Comparison of ENCODE assay signal across 24 mouse cellular contexts in the genomic region with DNA sequence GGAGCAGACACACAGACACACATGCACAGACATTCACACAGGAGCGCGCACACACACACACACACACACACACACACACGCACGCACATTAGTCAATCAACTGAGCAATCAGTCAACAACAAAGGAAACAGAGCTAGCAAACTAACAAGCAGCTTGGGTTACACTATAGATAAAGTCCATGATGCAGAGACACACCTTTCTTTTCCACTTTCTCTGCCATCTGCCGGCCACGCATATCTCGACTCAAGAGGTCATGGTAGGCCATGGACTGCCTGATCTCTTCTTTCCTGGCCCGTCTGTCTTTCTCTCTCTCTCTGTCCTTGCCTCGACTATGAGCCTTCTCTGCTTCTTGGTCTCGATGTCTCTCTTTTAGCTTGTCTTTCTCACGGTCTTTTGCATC. TPM values are rescaled to one million over a fixed set of nuclear protein-coding genes. Genes with fewer than 3 reads are reported as not detected.
"Had no signal": no experiment of that assay in that cellular context is flagged by ENCODE, and none has a peak within 500 bp of the region (broad histone marks: within the 10 kb centered on the region; RNA-seq: fewer than 3 reads in every experiment).

No protein-coding gene starts in this region.

- H3K9me3 ChIP-seq: limb, embryonic 15.5 days; megakaryocyte, embryonic 14.5 days; midbrain, embryonic 12.5 days; neural tube, embryonic 13.5 days; stomach, embryonic 15.5 days had no signal

- H3K9ac ChIP-seq: limb, embryonic 15.5 days; lung, embryonic 14.5 days; midbrain, embryonic 12.5 days; neural tube, embryonic 13.5 days; stomach, embryonic 15.5 days had no signal

- H3K4me2 ChIP-seq: limb, embryonic 15.5 days; lung, embryonic 14.5 days; midbrain, embryonic 12.5 days; neural tube, embryonic 13.5 days; stomach, embryonic 15.5 days had no signal

- DNase-seq: kidney, adult 8-10 months; kidney, postnatal 25 days; layer of hippocampus, adult 9-11 months; layer of hippocampus, postnatal 36 days; lung, embryonic 14.5 days; lung, postnatal 10 days; lung, postnatal 4 days; retina, postnatal 1 day; right cerebral cortex, postnatal 4 days; thymus, adult 2 months; thymus, postnatal 36 days had no signal

- H3K4me3 ChIP-seq: limb, embryonic 15.5 days; megakaryocyte, embryonic 14.5 days; midbrain, embryonic 12.5 days; neural tube, embryonic 13.5 days; stomach, embryonic 15.5 days had no signal

- ATAC-seq: intestine, postnatal 0 days; midbrain, embryonic 16.5 days had no signal

- H3K27me3 ChIP-seq: limb, embryonic 15.5 days; megakaryocyte, embryonic 14.5 days; midbrain, embryonic 12.5 days; neural tube, embryonic 13.5 days; stomach, embryonic 15.5 days had no signal

- H3K27ac ChIP-seq: limb, embryonic 15.5 days; midbrain, embryonic 12.5 days; neural tube, embryonic 13.5 days; stomach, embryonic 15.5 days had no signal

- H3K36me3 ChIP-seq: stomach, embryonic 15.5 days had no signal

- H3K4me1 ChIP-seq: limb, embryonic 15.5 days; midbrain, embryonic 12.5 days; stomach, embryonic 15.5 days had no signal

RNA-seq across cellular contexts. Expression of gene Gm11027, which starts 19.6 kb away (rescaled TPM):
- total RNA-seq: layer of hippocampus, postnatal 36 days; left cerebral cortex, adult 8-10 months; left cerebral cortex, postnatal 25 days had no signal
- polyA plus RNA-seq: intestine, postnatal 0 days; kidney, embryonic 16.5 days; limb, embryonic 11.5 days; limb, embryonic 15.5 days; lung, embryonic 14.5 days; midbrain, embryonic 12.5 days; midbrain, embryonic 16.5 days; neural tube, embryonic 13.5 days; spleen, adult 2 months; stomach, embryonic 15.5 days; testis, adult 2 months; thymus, adult 2 months had no signal
